Mouse (Mus musculus) embryonic facial prominence, embryonic 11.5 days (tissue): ENCODE measurements around the gene Rps27a. TPM values are rescaled to one million over a fixed set of nuclear protein-coding genes. Genes with fewer than 3 reads are reported as not detected.
"Not testable (repeated sequence)": the region's sequence is repeated elsewhere in the genome, so short reads cannot be mapped to it uniquely, and the experiment has no call there.

Experiments
- ATAC-seq: fragments of 200-750 bp; cut with Nextera tagmentation; replicated peaks from 2 replicates; pipeline ENCODE4 v1.8.0; 2017; ENCODE audit warnings: low read depth; ENCODE audit not compliant: insufficient number of reproducible peaks, low FRiP score, low TSS enrichment
- DNase-seq: peaks from one replicate; pipeline ENCODE4 v3.0.0-alpha.2; 2015; ENCODE audit warnings: low spot score
- H3K27ac ChIP-seq: fragments of 300-500 bp; sonication (generic); replicated peaks from 2 replicates; pipeline ENCODE4 v1.5.1; 2014; ENCODE audit warnings: mild to moderate bottlenecking, low read depth, low read length, control low read depth
- H3K27me3 ChIP-seq: fragments of 300-500 bp; sonication (generic); 2 replicates; pipeline ENCODE4 v1.6.1; 2014; ENCODE audit warnings: mild to moderate bottlenecking, low read length, moderate library complexity, mixed read lengths; ENCODE audit not compliant: control insufficient read depth, insufficient read depth
- H3K36me3 ChIP-seq: fragments of 300-500 bp; sonication (generic); replicated peaks from 2 replicates; pipeline ENCODE4 v1.6.1; 2014; ENCODE audit warnings: low read depth, mild to moderate bottlenecking, low read length, moderate library complexity, mixed read lengths; ENCODE audit not compliant: control insufficient read depth, insufficient read depth
- H3K4me1 ChIP-seq: fragments of 300-500 bp; sonication (generic); 2 replicates; pipeline ENCODE4 v1.6.1; 2014; ENCODE audit warnings: low read length, mixed read lengths; ENCODE audit not compliant: control insufficient read depth, insufficient read depth
- H3K4me2 ChIP-seq: fragments of 300-500 bp; sonication (generic); 2 replicates; pipeline ENCODE4 v1.6.1; 2014; ENCODE audit warnings: low read depth, mild to moderate bottlenecking, control low read depth, low read length, moderate library complexity
- H3K4me3 ChIP-seq: fragments of 300-500 bp; sonication (generic); 2 replicates; pipeline ENCODE4 v1.5.1; 2014; ENCODE audit warnings: low read depth, low read length, control low read depth
- H3K9ac ChIP-seq: fragments of 300-500 bp; sonication (generic); replicated peaks from 2 replicates; pipeline ENCODE4 v1.6.1; 2014; ENCODE audit warnings: mild to moderate bottlenecking, control low read depth, low read length
- H3K9me3 ChIP-seq: fragments of 300-500 bp; sonication (generic); replicated peaks from 2 replicates; pipeline ENCODE4 v1.6.1; 2016; ENCODE audit warnings: mild to moderate bottlenecking, low read length, inconsistent platforms, mixed read lengths; ENCODE audit not compliant: control insufficient read depth
- WGBS: fragments of 180-500 bp; shearing (Covaris S2); extraction: QIAGEN DNeasy Blood & Tissue Kit; methylation state at CpG from one replicate; pipeline ENCODE4 v1.1.7; 2014; 5-methylcytosine and 5-hydroxymethylcytosine counted together
- polyA plus RNA-seq: library from polyadenylated mRNA; unstranded; fragments of >200 nt; fragmentation: Nextera tagmentation; extraction: Ambion mirVana; gene quantifications from 2 replicates; pipeline ENCODE4 v1.2.1, GENCODE M21; 2014

Gene Rps27a
- polyA plus RNA-seq, 1 experiment from 2014 or later, result 1,205 TPM

DNA sequence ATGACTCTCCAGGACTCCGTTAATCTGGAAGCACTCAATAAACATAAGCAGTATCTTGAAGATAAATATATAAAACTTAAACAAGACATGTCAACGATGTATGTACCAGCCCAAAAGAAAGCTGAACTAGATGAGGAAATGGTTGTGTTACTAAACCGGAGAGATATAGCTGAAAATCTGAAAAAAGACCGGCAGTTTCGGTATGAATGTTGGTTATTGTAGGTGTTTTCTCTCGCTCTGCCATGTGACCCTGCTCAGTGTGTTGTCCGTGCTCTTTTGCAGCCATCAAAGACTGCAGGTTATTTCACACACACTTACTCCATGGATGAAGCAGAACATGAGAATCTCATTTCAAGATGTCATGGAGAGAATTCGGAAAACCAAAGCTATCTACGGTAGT is 12.5 kb upstream of the Rps27a start:
- H3K9me3 ChIP-seq, result no peaks in the 10 kb centered on the region
- no peak overlapping the region for H3K4me3 ChIP-seq
- ATAC-seq, result no peak
- WGBS, result 89% methylated on average over 9 of the region's 9 CpGs
- no peak overlapping the region for H3K4me2 ChIP-seq
- H3K36me3 ChIP-seq, result no peaks in the 10 kb centered on the region
- DNase-seq, result no peak
- no peaks in the 10 kb centered on the region for H3K27me3 ChIP-seq
- H3K9ac ChIP-seq, result no peak overlapping the region
- no peaks in the 10 kb centered on the region for H3K4me1 ChIP-seq
- H3K27ac ChIP-seq, result no peak overlapping the region

DNA sequence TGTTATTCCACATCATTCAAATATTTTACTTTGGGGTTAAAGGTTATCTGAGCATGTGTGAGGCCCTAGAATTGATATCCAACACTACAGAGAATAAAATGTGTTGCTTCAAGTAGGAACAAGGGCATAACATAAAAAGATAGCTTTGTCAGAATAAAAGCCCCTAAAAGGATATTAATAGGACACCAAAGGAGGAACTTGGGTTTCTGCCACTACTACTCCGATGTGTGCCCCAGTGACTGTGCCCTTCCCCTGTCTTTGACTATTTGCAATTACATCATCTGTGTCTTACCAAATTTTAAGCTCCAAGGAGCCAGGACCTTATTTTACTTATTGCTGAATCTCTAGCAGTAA is 1.5 kb upstream of the Rps27a start:
- no peaks in the 10 kb centered on the region for H3K9me3 ChIP-seq
- WGBS, result 87% methylated on average over 1 of the region's 1 CpGs
- DNase-seq (no peak), ATAC-seq (no peak)
- H3K27me3 ChIP-seq, result no peaks in the 10 kb centered on the region
- no peaks in the 10 kb centered on the region; the same call in 1 of the 2 replicates for H3K4me1 ChIP-seq
- H3K4me3 ChIP-seq, result no peak overlapping the region
- H3K9ac ChIP-seq, result no peak overlapping the region
- peaks cover 7% of the 10 kb centered on the region; the same call in 1 of the 2 replicates for H3K36me3 ChIP-seq
- no peak overlapping the region for H3K27ac ChIP-seq
- H3K4me2 ChIP-seq, result no peak overlapping the region

DNA sequence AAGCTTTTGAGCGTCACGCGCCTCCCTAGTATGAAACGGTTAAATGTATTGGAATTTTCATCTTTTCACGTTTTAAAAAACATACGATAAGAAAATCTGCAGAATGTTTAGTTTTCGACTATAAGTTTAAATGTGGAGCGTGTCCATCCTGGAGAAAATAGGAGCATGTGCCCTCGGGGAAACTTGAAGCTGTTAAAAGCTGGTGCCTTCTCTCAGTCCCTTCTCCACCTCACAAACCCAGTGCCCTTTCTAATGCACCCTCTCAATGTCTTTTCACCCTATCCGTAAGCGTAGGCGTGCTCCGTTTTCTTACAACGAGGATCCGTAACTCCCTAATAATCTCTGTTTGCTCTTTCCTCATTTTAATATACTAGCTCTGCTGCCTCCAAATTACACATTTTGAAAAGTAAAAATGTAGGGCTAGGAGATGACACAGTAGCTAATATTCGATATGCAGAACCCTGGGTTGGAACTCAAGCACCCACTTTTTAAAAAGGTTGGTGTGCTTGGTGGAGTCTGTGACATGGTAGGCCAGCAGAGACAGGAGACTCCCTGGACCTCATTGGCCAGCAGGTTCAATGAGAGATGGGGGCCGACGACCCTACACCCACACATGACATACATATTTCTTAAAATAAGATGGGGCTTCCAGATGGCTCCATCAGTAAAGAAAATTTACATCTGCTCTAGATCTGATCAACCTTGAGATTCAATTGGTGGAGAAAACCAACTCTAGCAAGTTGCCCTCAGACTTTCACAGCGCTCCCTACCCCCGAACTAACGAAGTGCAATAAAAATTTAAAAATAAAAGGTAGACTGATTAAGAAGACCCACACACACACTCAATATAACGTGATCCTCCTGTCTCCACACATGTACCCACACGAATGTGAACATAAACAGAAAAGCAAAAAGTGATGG is 855 bp upstream of the Rps27a start:
- Histone ChIP-seq H3K4me2 (peak overlapping the region; percentile 43), H3K27ac (no peak overlapping the region), H3K4me1 (no peaks in the 10 kb centered on the region; the same call in 1 of the 2 replicates), H3K27me3 (no peaks in the 10 kb centered on the region), H3K9ac (peak overlapping the region; percentile 91), H3K4me3 (peak overlapping the region; percentile 76), H3K9me3 (no peaks in the 10 kb centered on the region), H3K36me3 (peaks cover 9% of the 10 kb centered on the region; the same call in 1 of the 2 replicates)
- DNase-seq, result no peak
- WGBS, result 27% methylated on average over 23 of the region's 23 CpGs
- ATAC-seq, result 0 out of 2 replicates have a peak, but pooled peaks have one; percentile 10

DNA sequence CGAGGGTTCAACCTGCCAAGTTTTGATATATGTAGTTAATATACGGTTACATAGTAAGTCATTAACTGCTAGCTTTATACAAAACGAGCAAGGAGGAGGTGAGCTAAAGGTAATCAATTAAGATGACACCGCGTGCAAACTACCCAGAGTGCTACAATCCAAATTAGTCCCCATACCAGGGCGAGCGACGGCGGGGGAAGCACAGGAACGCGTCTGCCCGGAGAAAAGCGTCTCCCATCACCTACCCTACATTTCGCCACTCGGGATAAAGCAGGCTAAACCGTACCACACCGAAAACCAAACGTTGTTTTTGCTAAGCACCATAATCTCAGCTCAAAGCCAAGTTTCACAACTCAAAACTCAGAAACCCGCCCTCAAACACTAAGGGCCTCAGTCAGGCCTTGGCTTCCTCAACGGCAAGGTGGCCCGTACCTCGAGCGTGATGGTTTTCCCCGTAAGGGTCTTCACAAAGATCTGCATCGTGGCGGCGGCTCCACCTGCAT is 609 bp downstream of the Rps27a start:
- no peaks in the 10 kb centered on the region for H3K9me3 ChIP-seq
- H3K4me1 ChIP-seq, result no peaks in the 10 kb centered on the region; the same call in 1 of the 2 replicates
- H3K36me3 ChIP-seq, result peaks cover 9% of the 10 kb centered on the region; the same call in 1 of the 2 replicates
- peak overlapping the region; percentile 25 for H3K27ac ChIP-seq
- H3K4me3 ChIP-seq, result peak overlapping the region; percentile 76
- ATAC-seq, result no peak
- H3K9ac ChIP-seq, result peak overlapping the region; percentile 91
- H3K4me2 ChIP-seq, result peak overlapping the region; percentile 58
- no peaks in the 10 kb centered on the region for H3K27me3 ChIP-seq
- under 1% methylated on average over 27 of the region's 27 CpGs for WGBS
- no peak for DNase-seq

DNA sequence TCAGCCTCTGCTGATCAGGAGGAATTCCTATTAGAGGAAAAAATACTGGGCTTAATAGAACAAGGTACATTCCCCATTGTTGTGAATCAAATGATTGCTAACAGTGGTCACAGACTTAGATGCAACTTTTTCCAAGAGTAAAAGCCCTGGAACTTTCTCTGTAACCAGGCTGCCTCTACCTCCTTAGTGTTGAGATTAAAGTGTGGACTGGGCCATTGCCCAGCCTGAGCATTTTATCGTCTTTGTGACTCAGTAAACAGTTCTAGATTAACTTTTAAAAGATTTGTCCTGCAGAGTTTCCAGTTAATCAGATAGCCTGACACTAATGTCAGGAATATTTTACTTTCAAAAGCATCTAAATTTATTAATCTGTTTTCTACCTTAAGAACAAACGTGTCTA is 1.1 kb downstream of the Rps27a start:
- H3K27me3 ChIP-seq, result no peaks in the 10 kb centered on the region
- 27% methylated on average over 2 of the region's 2 CpGs for WGBS
- DNase-seq (no peak), ATAC-seq (no peak)
- no peak overlapping the region for H3K27ac ChIP-seq
- H3K9ac ChIP-seq, result peak overlapping the region; percentile 91
- peaks cover 9% of the 10 kb centered on the region; the same call in 1 of the 2 replicates for H3K36me3 ChIP-seq
- peak overlapping the region; percentile 58 for H3K4me2 ChIP-seq
- H3K4me1 ChIP-seq, result no peaks in the 10 kb centered on the region; the same call in 1 of the 2 replicates
- no peaks in the 10 kb centered on the region for H3K9me3 ChIP-seq
- peak overlapping the region; percentile 76 for H3K4me3 ChIP-seq

DNA sequence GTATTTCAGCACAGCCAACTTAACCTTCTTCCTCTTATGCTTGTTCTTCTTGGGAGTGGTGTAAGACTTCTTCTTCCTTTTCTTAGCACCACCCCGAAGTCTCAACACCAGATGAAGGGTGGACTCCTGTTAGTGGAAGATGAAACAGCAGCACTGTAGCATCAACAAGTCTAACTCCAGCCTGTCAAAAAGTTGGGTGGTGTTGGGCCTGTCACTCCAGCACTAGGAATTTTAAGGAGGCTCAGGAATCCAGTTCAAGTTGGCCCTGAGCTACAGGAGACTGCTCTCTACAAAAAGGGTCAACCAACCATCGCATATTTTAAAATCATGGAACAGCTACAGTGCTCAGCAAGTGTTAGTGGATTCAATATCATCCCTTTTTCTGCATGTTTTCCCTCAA is 1.6 kb downstream of the Rps27a start:
- not testable (repeated sequence) for H3K27me3 ChIP-seq, H3K9me3 ChIP-seq, H3K4me2 ChIP-seq, H3K4me1 ChIP-seq, DNase-seq, ATAC-seq, H3K36me3 ChIP-seq
- 95% methylated on average over 2 of the region's 2 CpGs for WGBS
- H3K4me3 ChIP-seq, result peak overlapping the region; percentile 76
- peak overlapping the region; percentile 91; the same call in 1 of the 2 replicates for H3K9ac ChIP-seq
- 0 out of 2 replicates have a peak overlapping the region, but pooled peaks have one; percentile 20 for H3K27ac ChIP-seq

DNA sequence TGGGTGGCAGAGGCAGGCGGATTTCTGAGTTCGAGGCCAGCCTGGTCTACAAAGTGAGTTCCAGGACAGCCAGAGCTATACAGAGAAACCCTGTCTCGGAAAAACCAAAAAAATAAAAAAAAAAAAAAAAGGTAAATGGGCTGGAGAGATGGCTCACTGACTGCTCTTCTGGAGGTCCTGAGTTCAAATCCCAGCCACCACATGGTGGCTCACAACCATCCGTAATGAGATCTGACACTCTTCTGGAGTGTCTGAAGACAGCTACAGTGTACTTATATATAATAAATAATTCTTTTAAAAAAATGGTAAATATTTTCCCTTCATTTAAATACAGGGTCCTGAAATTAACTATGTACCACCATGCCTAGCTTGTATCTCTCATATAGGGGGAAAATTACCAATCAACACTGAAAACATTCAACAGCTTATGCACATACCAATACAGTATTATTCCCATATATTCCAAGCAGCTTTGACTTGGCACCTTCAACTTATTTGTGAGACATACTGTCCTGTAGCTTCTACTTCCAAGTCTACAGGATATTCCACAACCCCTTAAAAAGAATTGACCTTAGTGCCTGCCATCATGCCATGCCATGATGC is 2.7 kb downstream of the Rps27a start:
- H3K4me3 ChIP-seq, H3K27ac ChIP-seq, ATAC-seq, H3K36me3 ChIP-seq, H3K9me3 ChIP-seq, H3K27me3 ChIP-seq, H3K4me2 ChIP-seq, H3K4me1 ChIP-seq, DNase-seq, H3K9ac ChIP-seq: not testable (repeated sequence)
- 92% methylated on average over 4 of the region's 4 CpGs for WGBS
